12 mouse cellular contexts compared by ENCODE assay signal in genomic region chr2:165792431-165793282, GRCm38 (mm10).
DNase-seq lines count a peak whose midpoint lies in the region; ATAC-seq and TF ChIP-seq lines count a peak whose summit lies in the region.
"Had no signal": no experiment of that assay in that cellular context is flagged by ENCODE, and none has a peak within 500 bp of the region (broad histone marks: within the 10 kb centered on the region; RNA-seq: fewer than 3 reads in every experiment).

No protein-coding gene starts in this region.

- H3K27ac ChIP-seq in heart, embryonic 11.5 days (ENCODE audit: low read depth, low read length), result 0 out of 2 replicates have a peak overlapping the region, but pooled peaks have one; percentile 17
- H3K27ac ChIP-seq in bone marrow macrophage, adult 2 months (ENCODE audit: insufficient read depth, low read depth, low read length), result peak overlapping the region; percentile 56
- H3K27ac ChIP-seq in lung, postnatal 0 days (ENCODE audit: low read length), result no peak overlapping the region
- H3K27ac ChIP-seq: embryonic facial prominence, embryonic 12.5 days; liver, embryonic 13.5 days had no signal

- no peak for TF ChIP-seq POLR2A in bone marrow macrophage, adult 2 months (IDR thresholded peaks at IDR 0.05; ENCODE audit: borderline replicate concordance, low read depth, low read length)

- H3K9ac ChIP-seq in heart, embryonic 11.5 days (ENCODE audit: low read depth, low read length), result no peak overlapping the region
- no peak overlapping the region for H3K9ac ChIP-seq in lung, postnatal 0 days (replicated peaks; ENCODE audit: low read depth)
- H3K9ac ChIP-seq: embryonic facial prominence, embryonic 12.5 days; liver, embryonic 13.5 days had no signal

- no peak for TF ChIP-seq EP300 in lung, postnatal 0 days (IDR thresholded peaks at IDR 0.05)

- ATAC-seq in heart, embryonic 11.5 days (replicated peaks; ENCODE audit: insufficient number of reproducible peaks, low FRiP score, low TSS enrichment), result no peak
- no peak for ATAC-seq in lung, postnatal 0 days
- no peak for ATAC-seq in monocyte, adult 5-6 weeks (replicated peaks; ENCODE audit: insufficient number of reproducible peaks, low FRiP score, low TSS enrichment, poor library complexity, severe bottlenecking)
- ATAC-seq: Patski had no signal

- H3K36me3 ChIP-seq in heart, embryonic 11.5 days (ENCODE audit: control insufficient read depth, insufficient read depth, low read length), result peaks cover 22% of the 10 kb centered on the region
- H3K36me3 ChIP-seq in lung, postnatal 0 days (ENCODE audit: insufficient read depth, low read length), result peaks cover 11% of the 10 kb centered on the region

- H3K4me1 ChIP-seq in heart, embryonic 11.5 days (ENCODE audit: control insufficient read depth, insufficient read depth, low read length), result peaks cover 15% of the 10 kb centered on the region
- H3K4me1 ChIP-seq in bone marrow macrophage, adult 2 months (ENCODE audit: control insufficient read depth, insufficient read depth, low read length), result peaks cover 18% of the 10 kb centered on the region
- H3K4me1 ChIP-seq in lung, postnatal 0 days (ENCODE audit: insufficient read depth, low read depth, low read length), result no peaks in the 10 kb centered on the region
- H3K4me1 ChIP-seq: embryonic facial prominence, embryonic 12.5 days had no signal

- H3K4me2 ChIP-seq in heart, embryonic 11.5 days, result no peak overlapping the region
- H3K4me2 ChIP-seq in lung, postnatal 0 days (replicated peaks; ENCODE audit: low read depth, low read length), result no peak overlapping the region
- H3K4me2 ChIP-seq: embryonic facial prominence, embryonic 12.5 days; liver, embryonic 13.5 days had no signal

- no peak for TF ChIP-seq CTCF in bone marrow macrophage, adult 2 months (IDR thresholded peaks at IDR 0.05; ENCODE audit: low read depth, low read length)
- TF ChIP-seq CTCF in lung, postnatal 0 days (IDR thresholded peaks at IDR 0.05), result no peak

- no peaks in the 10 kb centered on the region for H3K27me3 ChIP-seq in heart, embryonic 11.5 days (ENCODE audit: control insufficient read depth, insufficient read depth, low read length)
- no peaks in the 10 kb centered on the region for H3K27me3 ChIP-seq in lung, postnatal 0 days (replicated peaks; ENCODE audit: insufficient read depth, low read length)
- H3K27me3 ChIP-seq: embryonic facial prominence, embryonic 12.5 days; liver, embryonic 13.5 days; Patski had no signal

- no peak overlapping the region for H3K4me3 ChIP-seq in heart, embryonic 11.5 days (ENCODE audit: low read depth, low read length)
- H3K4me3 ChIP-seq in bone marrow macrophage, adult 2 months (ENCODE audit: insufficient read depth, low read length), result no peak overlapping the region
- no peak overlapping the region for H3K4me3 ChIP-seq in lung, postnatal 0 days (ENCODE audit: low read depth, low read length)
- H3K4me3 ChIP-seq: embryonic facial prominence, embryonic 12.5 days; liver, embryonic 13.5 days; myocyte had no signal

- no peak for DNase-seq in heart, postnatal 4 days
- peak; percentile 67 for DNase-seq in CD4-positive helper T cell, adult 2 months (ENCODE audit: low read depth, low spot score)
- peak; percentile 47 to 54 for DNase-seq in spleen, postnatal 36 days (ENCODE audit: low spot score in 2 of 2)
- no peak for DNase-seq in lung, postnatal 0 days (ENCODE audit: low spot score)
- no peak for DNase-seq in urinary bladder, postnatal 14 days (ENCODE audit: low spot score)

- H3K9me3 ChIP-seq in heart, embryonic 11.5 days (replicated peaks; ENCODE audit: control insufficient read depth, low read length), result no peaks in the 10 kb centered on the region
- H3K9me3 ChIP-seq in lung, postnatal 0 days (ENCODE audit: low read length), result no peaks in the 10 kb centered on the region
- H3K9me3 ChIP-seq: embryonic facial prominence, embryonic 12.5 days; liver, embryonic 13.5 days had no signal

- 75% methylated on average over 25 of the region's 25 CpGs for WGBS in heart, embryonic 11.5 days (ENCODE audit: insufficient replicate concordance)
- WGBS in lung, postnatal 0 days, result 74% methylated on average over 25 of the region's 25 CpGs

Comparison
In these comparisons a context has a peak if more than half of its experiments do, and no peak if none do; other contexts are left out.
1. DNase-seq: peak in CD4-positive helper T cell, adult 2 months (single experiment) and spleen, postnatal 36 days (2 of 2); none in heart, postnatal 4 days (single experiment), lung, postnatal 0 days (single experiment) and urinary bladder, postnatal 14 days (single experiment).